Mouse (Mus musculus) CH12.LX (cell line): ENCODE data around the gene Fcf1. TPM values are rescaled to one million over a fixed set of nuclear protein-coding genes. Genes with fewer than 3 reads are reported as not detected.

Source experiments
- DNase-seq: peaks from one replicate; pipeline ENCODE4 v3.0.0-alpha.2; 2013; ENCODE audit errors: extremely low read depth
- H3K27ac ChIP-seq: 2 replicates; pipeline ENCODE4 v1.5.1; 2012; ENCODE audit warnings: low read depth, mild to moderate bottlenecking, control low read depth, moderate library complexity; ENCODE audit not compliant: insufficient read depth
- H3K27me3 ChIP-seq: replicated peaks from 2 replicates; pipeline ENCODE3; 2012; ENCODE audit warnings: inconsistent platforms
- H3K36me3 ChIP-seq, 2 experiments: replicated peaks in 1 of 2; 2 replicates each; pipeline versions ENCODE3 to v1.6.1; 2012; ENCODE audit warnings: inconsistent platforms in 1 of 2, low read length in 1 of 2, mild to moderate bottlenecking in 1 of 2, mixed read lengths in 1 of 2, moderate library complexity in 1 of 2; ENCODE audit not compliant: control insufficient read depth in 1 of 2, insufficient read depth in 1 of 2
- H3K4me1 ChIP-seq, 2 experiments: 2 replicates each; pipeline ENCODE4 v1.6.1; 2012; ENCODE audit warnings: inconsistent platforms in 1 of 2, moderate library complexity in 1 of 2; ENCODE audit not compliant: insufficient read depth in 2 of 2, control insufficient read depth in 1 of 2
- H3K4me2 ChIP-seq: 2 replicates; pipeline ENCODE4 v1.6.1; 2012; ENCODE audit warnings: low read depth, mild to moderate bottlenecking, control low read depth; ENCODE audit not compliant: poor library complexity, insufficient read depth, severe bottlenecking
- H3K4me3 ChIP-seq, 3 experiments: fragments of 150-350 bp in 1 of 3; sonication (generic) in 1 of 3; replicated peaks in 1 of 3; 2 replicates each; pipeline versions ENCODE3 to v1.5.1; 2011 to 2012; ENCODE audit warnings: low read depth in 2 of 3, low read length in 2 of 3, mild to moderate bottlenecking in 2 of 3, moderate library complexity in 2 of 3, control low read depth in 1 of 3, improper control_type of control experiment in 1 of 3, inconsistent platforms in 1 of 3, mixed read lengths in 1 of 3; ENCODE audit not compliant: poor library complexity in 1 of 3
- H3K79me2 ChIP-seq: replicated peaks from 2 replicates; pipeline ENCODE4 v1.6.1; 2012; ENCODE audit warnings: mild to moderate bottlenecking, moderate library complexity; ENCODE audit not compliant: control insufficient read depth, poor library complexity, insufficient read depth, severe bottlenecking; ENCODE audit errors: extremely low read depth
- H3K9ac ChIP-seq: 2 replicates; pipeline ENCODE4 v1.6.1; 2012; ENCODE audit warnings: low read depth, mild to moderate bottlenecking, control low read depth, moderate library complexity; ENCODE audit not compliant: insufficient read depth
- H3K9me3 ChIP-seq: replicated peaks from 2 replicates; pipeline ENCODE3; 2012; ENCODE audit warnings: low read length, inconsistent platforms, mixed read lengths
- BHLHE40 ChIP-seq: IDR thresholded peaks from 2 replicates; pipeline ENCODE4 v1.6.1; 2011; ENCODE audit warnings: mild to moderate bottlenecking, low read depth, low read length, improper control_type of control experiment
- CTCF ChIP-seq, 2 experiments: IDR thresholded peaks in 1 of 2; conservative IDR thresholded peaks in 1 of 2; 2 replicates each; pipeline ENCODE4 v1.5.1; 2011 to 2012; ENCODE audit warnings: low read depth in 2 of 2, low read length in 2 of 2, improper control_type of control experiment in 1 of 2, inconsistent platforms in 1 of 2, mild to moderate bottlenecking in 1 of 2, moderate library complexity in 1 of 2
- E2F4 ChIP-seq: IDR thresholded peaks from 2 replicates; pipeline ENCODE4 v1.6.1; 2011; ENCODE audit warnings: low read depth, low read length, improper control_type of control experiment; ENCODE audit not compliant: insufficient replicate concordance
- EP300 ChIP-seq: IDR thresholded peaks from 2 replicates; pipeline ENCODE4 v1.6.1; 2011; ENCODE audit warnings: low read length, improper control_type of control experiment
- ETS1 ChIP-seq: conservative IDR thresholded peaks from 2 replicates; pipeline ENCODE4 v1.6.1; 2012; ENCODE audit warnings: low read depth, mild to moderate bottlenecking, inconsistent platforms, low read length, improper control_type of control experiment, moderate library complexity
- IRF4 ChIP-seq: IDR thresholded peaks from 2 replicates; pipeline ENCODE4 v1.6.1; 2014; ENCODE audit warnings: low read depth, mild to moderate bottlenecking, inconsistent platforms, low read length, improper control_type of control experiment
- JUN ChIP-seq: IDR thresholded peaks from 2 replicates; pipeline ENCODE4 v1.6.1; 2011; ENCODE audit warnings: low read depth, mild to moderate bottlenecking, low read length, improper control_type of control experiment, moderate library complexity; ENCODE audit not compliant: insufficient read depth
- MAFK ChIP-seq: IDR thresholded peaks from 2 replicates; pipeline ENCODE4 v1.6.1; 2011; ENCODE audit warnings: low read length, improper control_type of control experiment; ENCODE audit not compliant: insufficient replicate concordance
- MAZ ChIP-seq: IDR thresholded peaks from 2 replicates; pipeline ENCODE4 v1.6.1; 2012; ENCODE audit warnings: low read depth, mild to moderate bottlenecking, inconsistent platforms, low read length, improper control_type of control experiment, moderate library complexity
- MXI1 ChIP-seq: IDR thresholded peaks from 2 replicates; pipeline ENCODE4 v1.6.1; 2011; ENCODE audit warnings: mild to moderate bottlenecking, low read depth, low read length, improper control_type of control experiment
- NRF1 ChIP-seq: IDR thresholded peaks from 2 replicates; pipeline ENCODE4 v1.6.1; 2014; ENCODE audit warnings: low read depth, mild to moderate bottlenecking, inconsistent platforms, low read length, improper control_type of control experiment, moderate library complexity
- POLR2A ChIP-seq: IDR thresholded peaks from 2 replicates; pipeline ENCODE4 v1.6.1; 2011; ENCODE audit warnings: low read depth, mild to moderate bottlenecking, improper control_type of control experiment, low read length
- SIN3A ChIP-seq: IDR thresholded peaks from 2 replicates; pipeline ENCODE4 v1.6.1; 2012; ENCODE audit warnings: low read length, improper control_type of control experiment, inconsistent platforms
- SMC3 ChIP-seq: IDR thresholded peaks from 2 replicates; pipeline ENCODE4 v1.6.1; 2011; ENCODE audit warnings: low read depth, low read length, improper control_type of control experiment
- TBP ChIP-seq: conservative IDR thresholded peaks from 2 replicates; pipeline ENCODE4 v1.6.1; 2011; ENCODE audit warnings: low read depth, low read length, improper control_type of control experiment
- USF2 ChIP-seq: conservative IDR thresholded peaks from 2 replicates; pipeline ENCODE4 v1.6.1; 2011; ENCODE audit warnings: low read depth, low read length, improper control_type of control experiment
- ZC3H11A ChIP-seq: IDR thresholded peaks from 2 replicates; pipeline ENCODE4 v1.6.1; 2012; ENCODE audit warnings: low read depth, mild to moderate bottlenecking, inconsistent platforms, low read length, improper control_type of control experiment
- ZNF384 ChIP-seq: IDR thresholded peaks from 2 replicates; pipeline ENCODE4 v1.6.1; 2012; ENCODE audit warnings: low read depth, low read length, improper control_type of control experiment, inconsistent platforms
- dilution Hi-C: fragments of 300-500 bp; cut with MboI; formaldehyde crosslinking; loops from 2 replicates; pipeline ENCODE4 v1.14.3; 2020; ENCODE audit warnings: low sequenced_read_pairs; ENCODE audit not compliant: extremely low pct_unique_long_range_greater_than_20kb, extremely low pct_ligation_motif_present
- in situ Hi-C: fragments of 300-500 bp; cut with MboI; formaldehyde crosslinking; loops from 3 replicates; pipeline ENCODE4 v1.14.3; 2019; ENCODE audit warnings: low sequenced_read_pairs, low pct_ligation_motif_present, low pct_unique_long_range_greater_than_20kb, mixed read lengths
- polyA plus RNA-seq: library from polyadenylated mRNA; unstranded; fragments of >175 nt; gene quantifications from 2 replicates; pipeline ENCODE4 v1.2.1, GENCODE M21; 2012; ENCODE audit warnings: low read depth; ENCODE audit not compliant: insufficient read length
- total RNA-seq, 2 experiments: library from RNA; depleted of rRNA; stranded (reverse); fragments of 300-350 nt in 1 of 2; fragments of >200 nt in 1 of 2; gene quantifications; 2 replicates each; pipeline ENCODE4 v1.2.3; 2012 to 2014

Fcf1 gene
- total and polyA plus RNA-seq, 3 experiments = 152 to 273 (median 265) TPM

DNA sequence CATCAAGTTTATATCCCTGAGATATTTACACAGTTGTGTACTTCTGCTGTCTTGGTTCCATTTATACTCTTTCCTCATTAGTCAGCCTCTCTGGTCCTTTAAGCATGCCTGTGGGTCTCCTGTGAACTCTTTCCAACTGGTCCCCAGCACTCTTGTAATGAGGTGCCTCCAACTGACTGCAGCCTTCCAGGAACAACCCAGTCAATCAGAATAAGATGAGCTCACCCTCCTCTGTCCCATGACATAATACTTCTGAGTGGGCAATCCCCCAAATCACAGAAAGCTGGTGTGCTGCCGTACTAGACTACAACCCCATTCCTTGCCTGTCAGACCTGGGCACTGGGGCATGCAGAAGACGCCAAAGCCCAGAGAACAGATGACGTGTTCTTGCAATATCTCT lies 14.4 kb upstream of the Fcf1 start:
- no peak for TF ChIP-seq POLR2A
- TF ChIP-seq SMC3 = no peak
- no peak for TF ChIP-seq CTCF (conservative IDR thresholded peaks at IDR 0.05 in 1 of 2, IDR thresholded peaks at IDR 0.05 in 1 of 2; ENCODE audit: low read depth in 2 of 2, low read length in 2 of 2)
- TF ChIP-seq EP300 = no peak; the same call in 1 of the 2 replicates
- no peak for TF ChIP-seq MAZ
- no peak for TF ChIP-seq BHLHE40
- TF ChIP-seq E2F4 = no peak
- no peak for TF ChIP-seq MAFK
- no peak for TF ChIP-seq NRF1
- peak; percentile 54; the same call in 1 of the 2 replicates for TF ChIP-seq IRF4
- no peak for TF ChIP-seq USF2
- TF ChIP-seq TBP = no peak
- TF ChIP-seq SIN3A = 0 out of 2 replicates have a peak, but pooled peaks have one; percentile 27
- peak; percentile 89 for TF ChIP-seq ETS1
- peak; percentile 49 for TF ChIP-seq JUN
- no peak for TF ChIP-seq ZNF384
- TF ChIP-seq ZC3H11A = no peak
- TF ChIP-seq, all 38 proteins: peak for 4
- DNase-seq = peak; percentile 58
- Histone ChIP-seq H3K9me3 (peaks cover 3% of the 10 kb centered on the region), H3K4me2 (0 out of 2 replicates have a peak overlapping the region, but pooled peaks have one; percentile 29), H3K27ac (peak overlapping the region; percentile 41; the same call in 1 of the 2 replicates), H3K27me3 (no peaks in the 10 kb centered on the region), H3K36me3 (peaks cover 9 to 26% of the 10 kb centered on the region in 2 experiments), H3K4me1 (peaks cover 13 to 40% of the 10 kb centered on the region in 2 experiments), H3K79me2 (no peaks in the 10 kb centered on the region; the same call in 1 of the 2 replicates), H3K4me3 (no peak overlapping the region), H3K9ac (no peak overlapping the region)
- dilution Hi-C loops (no loop called here), in situ Hi-C loops (no loop called here)

GRCm38 (mm10) chr12:84958794-84959356 lies 11.8 kb upstream of the Fcf1 start:
- dilution Hi-C loops (no loop called here), in situ Hi-C loops (no loop called here)
- no peak for DNase-seq
- H3K4me2 ChIP-seq = no peak overlapping the region
- H3K36me3 ChIP-seq = peaks cover 9 to 35% of the 10 kb centered on the region in 2 experiments
- H3K4me3 ChIP-seq = no peak overlapping the region
- H3K27ac ChIP-seq = no peak overlapping the region
- no peak overlapping the region for H3K9ac ChIP-seq
- H3K9me3 ChIP-seq = peaks cover 3% of the 10 kb centered on the region
- no peaks in the 10 kb centered on the region; the same call in 1 of the 2 replicates for H3K79me2 ChIP-seq
- TF ChIP-seq EP300 (no peak), USF2 (no peak), POLR2A (no peak), MXI1 (no peak)
- TF ChIP-seq, all 38 proteins: peak for 0
- Histone ChIP-seq H3K4me1 (peaks cover 13 to 45% of the 10 kb centered on the region in 2 experiments), H3K27me3 (no peaks in the 10 kb centered on the region)
